20 mouse cellular contexts compared by ENCODE assay signal in genomic region chr19:33318785-33319184, GRCm38 (mm10).
DNase-seq lines count a peak whose midpoint lies in the region; ATAC-seq lines count a peak whose summit lies in the region.
"Had no signal": no experiment of that assay in that cellular context is flagged by ENCODE, and none has a peak within 500 bp of the region (broad histone marks: within the 10 kb centered on the region; RNA-seq: fewer than 3 reads in every experiment).

No protein-coding gene starts in this region.

- DNase-seq in frontal cortex, postnatal 10 days (ENCODE audit: low spot score in 2 of 2): no peak
- peak; percentile 9 to 17 for DNase-seq in left cerebral cortex, adult 18-20 months (ENCODE audit: low spot score in 2 of 2)
- no peak for DNase-seq in left cerebral cortex, adult 11 months (ENCODE audit: low spot score)
- peak; percentile 25 for DNase-seq in right cerebral cortex, postnatal 25 days
- DNase-seq in right cerebral cortex, postnatal 14 days: no peak
- DNase-seq: adrenal gland, adult 8-10 months; adrenal gland, postnatal 25 days; cerebellum, adult 18-20 months; cerebellum, adult 9-10 months; cerebellum, postnatal 14 days; forebrain, postnatal 0 days; gastrocnemius, postnatal 25 days; heart, adult 18-20 months; heart, postnatal 10 days; heart, postnatal 36 days had no signal

- peak; percentile 68 for ATAC-seq in frontal cortex, adult (ENCODE audit: low TSS enrichment)
- ATAC-seq: activated CD4-positive, CD25-positive, alpha-beta regulatory T cell, adult 4 months; forebrain, embryonic 14.5 days; forebrain, postnatal 0 days; hindbrain, postnatal 0 days; inflammation-experienced regulatory T-cells, adult 6 months had no signal

Comparison
In these comparisons a context has a peak if more than half of its experiments do, and no peak if none do; other contexts are left out.
1. DNase-seq: peak in left cerebral cortex, adult 18-20 months (2 of 2) and right cerebral cortex, postnatal 25 days (single experiment); none in frontal cortex, postnatal 10 days (0 of 2), left cerebral cortex, adult 11 months (single experiment) and right cerebral cortex, postnatal 14 days (single experiment).